Comparison of ENCODE assay signal across 8 mouse cellular contexts in genomic region chr19:28964552-28964903, GRCm38 (mm10). TPM values are rescaled to one million over a fixed set of nuclear protein-coding genes. Genes with fewer than 3 reads are reported as not detected.
A peak's percentile ranks its signal among the peaks of the same experiment; 100 is the strongest.
DNase-seq lines count a peak whose midpoint lies in the region; ATAC-seq and TF ChIP-seq lines count a peak whose summit lies in the region.

No protein-coding gene starts in this region.

- 3% methylated on average over 16 of the region's 16 CpGs for WGBS in cerebellum, adult 2 months
- WGBS in neural tube, embryonic 11.5 days = 3% methylated on average over 16 of the region's 16 CpGs
- WGBS in limb, embryonic 14.5 days = 4% methylated on average over 16 of the region's 16 CpGs
- 9% methylated on average over 16 of the region's 16 CpGs for WGBS in stomach, embryonic 14.5 days

- ATAC-seq in neural tube, embryonic 11.5 days (ENCODE audit: insufficient read depth, low FRiP score, low TSS enrichment) = peak; percentile 55
- ATAC-seq in limb, embryonic 14.5 days (ENCODE audit: low FRiP score, low read depth) = no peak
- no peak; the same call in 1 of the 2 replicates for ATAC-seq in stomach, embryonic 14.5 days (ENCODE audit: insufficient number of reproducible peaks, insufficient read depth, low FRiP score, low read depth)
- ATAC-seq in granulocyte monocyte progenitor cell, adult 5-6 weeks (replicated peaks; ENCODE audit: poor library complexity, severe bottlenecking) = no peak

- peaks cover 4% of the 10 kb centered on the region; the same call in 1 of the 2 replicates for H3K4me1 ChIP-seq in cerebellum, adult 2 months (ENCODE audit: control insufficient read depth, insufficient read depth, low read length)
- H3K4me1 ChIP-seq in neural tube, embryonic 11.5 days (ENCODE audit: control insufficient read depth, insufficient read depth, low read length) = peaks cover 8% of the 10 kb centered on the region
- peaks cover 5% of the 10 kb centered on the region for H3K4me1 ChIP-seq in limb, embryonic 14.5 days (ENCODE audit: control insufficient read depth, insufficient read depth, low read length)
- H3K4me1 ChIP-seq in stomach, embryonic 14.5 days (ENCODE audit: control insufficient read depth, insufficient read depth, low read length) = peaks cover 5% of the 10 kb centered on the region; the same call in 1 of the 2 replicates

- no peak for TF ChIP-seq POLR2A in cerebellum, adult 2 months (IDR thresholded peaks at IDR 0.05; ENCODE audit: borderline replicate concordance, insufficient read depth, low read length)
- no peak for TF ChIP-seq POLR2A in limb, embryonic 14.5 days (IDR thresholded peaks at IDR 0.05; ENCODE audit: borderline replicate concordance, extremely low read depth, insufficient read depth, insufficient read length)

- no peaks in the 10 kb centered on the region for H3K36me3 ChIP-seq in neural tube, embryonic 11.5 days (ENCODE audit: control insufficient read depth, insufficient read depth, low read length)
- no peaks in the 10 kb centered on the region for H3K36me3 ChIP-seq in limb, embryonic 14.5 days (ENCODE audit: control insufficient read depth, insufficient read depth, low read length)
- H3K36me3 ChIP-seq in stomach, embryonic 14.5 days (ENCODE audit: control insufficient read depth, insufficient read depth, low read length) = no peaks in the 10 kb centered on the region

- H3K9me3 ChIP-seq in neural tube, embryonic 11.5 days (ENCODE audit: control insufficient read depth, low read length) = no peaks in the 10 kb centered on the region
- no peaks in the 10 kb centered on the region for H3K9me3 ChIP-seq in limb, embryonic 14.5 days (ENCODE audit: control insufficient read depth, low read length)
- no peaks in the 10 kb centered on the region for H3K9me3 ChIP-seq in stomach, embryonic 14.5 days (ENCODE audit: control insufficient read depth, low read depth, low read length)

- H3K27ac ChIP-seq in cerebellum, adult 2 months (ENCODE audit: insufficient read depth, low read length) = peak overlapping the region; percentile 94; the same call in 1 of the 2 replicates
- no peak overlapping the region for H3K27ac ChIP-seq in neural tube, embryonic 11.5 days (ENCODE audit: low read depth, low read length)
- no peak overlapping the region for H3K27ac ChIP-seq in limb, embryonic 14.5 days (replicated peaks; ENCODE audit: low read depth, low read length)
- no peak overlapping the region for H3K27ac ChIP-seq in stomach, embryonic 14.5 days (ENCODE audit: low read length)

- peak overlapping the region; percentile 80 for H3K4me2 ChIP-seq in neural tube, embryonic 11.5 days (ENCODE audit: low read depth)
- peak overlapping the region; percentile 95 for H3K4me2 ChIP-seq in limb, embryonic 14.5 days (replicated peaks; ENCODE audit: low read depth, low read length, severe bottlenecking)
- H3K4me2 ChIP-seq in stomach, embryonic 14.5 days (replicated peaks; ENCODE audit: low read depth, low read length) = peak overlapping the region; percentile 84

- no peak for DNase-seq in cerebellum, adult 2 months
- DNase-seq in cerebellum, postnatal 25 days = no peak
- no peak for DNase-seq in neural tube, embryonic 11.5 days (ENCODE audit: low spot score)
- DNase-seq in neural tube, embryonic 10.5 days (ENCODE audit: extremely low spot score, low spot score) = no peak
- DNase-seq in limb, embryonic 14.5 days (ENCODE audit: low spot score) = no peak
- DNase-seq in ovary, postnatal 10 days (ENCODE audit: low spot score) = no peak

- no peaks in the 10 kb centered on the region for H3K27me3 ChIP-seq in cerebellum, adult 2 months (ENCODE audit: control insufficient read depth, insufficient read depth, low read length)
- H3K27me3 ChIP-seq in neural tube, embryonic 11.5 days (ENCODE audit: control insufficient read depth, insufficient read depth, low read length) = no peaks in the 10 kb centered on the region
- no peaks in the 10 kb centered on the region for H3K27me3 ChIP-seq in limb, embryonic 14.5 days (ENCODE audit: control insufficient read depth, insufficient read depth, low read length)
- no peaks in the 10 kb centered on the region for H3K27me3 ChIP-seq in stomach, embryonic 14.5 days (ENCODE audit: control insufficient read depth, insufficient read depth, low read length)

- peak overlapping the region; percentile 83 for H3K4me3 ChIP-seq in cerebellum, adult 2 months (replicated peaks; ENCODE audit: insufficient read depth, low read depth, low read length)
- H3K4me3 ChIP-seq in neural tube, embryonic 11.5 days (ENCODE audit: low read depth, low read length) = peak overlapping the region; percentile 60
- H3K4me3 ChIP-seq in limb, embryonic 14.5 days (replicated peaks; ENCODE audit: low read length) = peak overlapping the region; percentile 80
- peak overlapping the region; percentile 77 for H3K4me3 ChIP-seq in stomach, embryonic 14.5 days (ENCODE audit: low read depth, low read length)

- peak overlapping the region; percentile 64 for H3K9ac ChIP-seq in neural tube, embryonic 11.5 days (ENCODE audit: low read length)
- H3K9ac ChIP-seq in limb, embryonic 14.5 days (ENCODE audit: low read depth, low read length, severe bottlenecking) = peak overlapping the region; percentile 80
- H3K9ac ChIP-seq in stomach, embryonic 14.5 days (replicated peaks; ENCODE audit: low read depth, low read length) = peak overlapping the region; percentile 49

- no peak for TF ChIP-seq CTCF in cerebellum, adult 2 months (IDR thresholded peaks at IDR 0.05; ENCODE audit: borderline replicate concordance, insufficient read depth, low read depth, low read length)

RNA-seq across cellular contexts. Expression of gene Plpp6, which starts 0.8 kb away (rescaled TPM):
- polyA plus RNA-seq in cerebellum, adult 2 months (2012; rRNA removed) = 29.7 and 31.9 TPM in 2 replicates
- polyA plus RNA-seq in neural tube, embryonic 11.5 days (2014; fragmentation: Nextera tagmentation; extraction: Ambion mirVana) = 8.6 and 9.3 TPM in 2 replicates
- 5.8 and 6.8 TPM in 2 replicates for polyA plus RNA-seq in limb, embryonic 14.5 days (2012; rRNA removed)
- 9.4 and 9.6 TPM in 2 replicates for polyA plus RNA-seq in limb, embryonic 14.5 days (2014; fragmentation: Nextera tagmentation; extraction: Ambion mirVana)
- 10.3 and 14.1 TPM in 2 replicates for polyA plus RNA-seq in stomach, embryonic 14.5 days (2014; fragmentation: Nextera tagmentation; extraction: Ambion mirVana)
- total RNA-seq in granulocyte monocyte progenitor cell, adult 5-6 weeks (2014; fragmentation: Nextera tagmentation) = 8.8 and 9.9 TPM in 2 replicates
- total RNA-seq in granulocyte monocyte progenitor cell, adult 5-6 weeks (2017) = 4.0 and 5.1 TPM in 2 replicates

RNA-seq across cellular contexts. Expression of gene 4430402I18Rik, which starts 3.1 kb away (rescaled TPM):
- 4.5 and 6.2 TPM in 2 replicates for polyA plus RNA-seq in cerebellum, adult 2 months (2012; rRNA removed)
- polyA plus RNA-seq in neural tube, embryonic 11.5 days (2014; fragmentation: Nextera tagmentation; extraction: Ambion mirVana) = 0.20 and 0.60 TPM in 2 replicates
- 0.59 and 1.0 TPM in 2 replicates for polyA plus RNA-seq in limb, embryonic 14.5 days (2012; rRNA removed)
- polyA plus RNA-seq in limb, embryonic 14.5 days (2014; fragmentation: Nextera tagmentation; extraction: Ambion mirVana) = 1.0 and 1.5 TPM in 2 replicates
- 0.27 and 0.90 TPM in 2 replicates for polyA plus RNA-seq in stomach, embryonic 14.5 days (2014; fragmentation: Nextera tagmentation; extraction: Ambion mirVana)
- total RNA-seq in granulocyte monocyte progenitor cell, adult 5-6 weeks (2014; fragmentation: Nextera tagmentation) = not detected in 2 replicates
- 0.72 TPM in 1 of 2 replicates, not detected in the other for total RNA-seq in granulocyte monocyte progenitor cell, adult 5-6 weeks (2017)

RNA-seq across cellular contexts. Expression of gene Cdc37l1, which starts 25.6 kb away (rescaled TPM):
- polyA plus RNA-seq in cerebellum, adult 2 months (2012; rRNA removed) = 86.2 and 91.8 TPM in 2 replicates
- polyA plus RNA-seq in neural tube, embryonic 11.5 days (2014; fragmentation: Nextera tagmentation; extraction: Ambion mirVana) = 51.8 and 53.0 TPM in 2 replicates
- 32.1 and 35.8 TPM in 2 replicates for polyA plus RNA-seq in limb, embryonic 14.5 days (2012; rRNA removed)
- 39.6 and 47.8 TPM in 2 replicates for polyA plus RNA-seq in limb, embryonic 14.5 days (2014; fragmentation: Nextera tagmentation; extraction: Ambion mirVana)
- 51.2 and 51.6 TPM in 2 replicates for polyA plus RNA-seq in stomach, embryonic 14.5 days (2014; fragmentation: Nextera tagmentation; extraction: Ambion mirVana)
- 41.0 and 49.6 TPM in 2 replicates for total RNA-seq in granulocyte monocyte progenitor cell, adult 5-6 weeks (2014; fragmentation: Nextera tagmentation)
- 31.4 and 37.7 TPM in 2 replicates for total RNA-seq in granulocyte monocyte progenitor cell, adult 5-6 weeks (2017)
